19 mouse cellular contexts compared by ENCODE assay signal in the genomic region with DNA sequence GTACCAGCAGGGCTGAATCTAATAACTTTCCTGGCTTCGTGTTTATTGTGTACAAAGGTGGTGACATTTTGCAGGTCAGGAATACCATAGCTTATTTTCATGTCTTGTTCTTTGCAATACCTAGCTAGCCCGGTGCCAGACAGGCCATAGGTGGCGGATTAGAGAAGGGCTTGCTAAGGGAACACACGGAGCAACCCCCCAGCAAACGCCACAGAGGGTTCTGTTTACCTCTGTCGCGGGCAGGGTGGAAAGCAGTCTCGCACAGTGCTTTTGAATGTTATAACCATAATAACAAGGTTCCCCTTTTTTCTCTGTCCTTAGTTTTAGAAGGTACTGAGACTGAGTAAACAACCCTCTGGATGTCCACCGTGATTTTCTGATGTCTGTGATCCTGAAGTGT.
DNase-seq lines count a peak whose midpoint lies in the region; ATAC-seq and TF ChIP-seq lines count a peak whose summit lies in the region.
"Had no signal": no experiment of that assay in that cellular context is flagged by ENCODE, and none has a peak within 500 bp of the region (broad histone marks: within the 10 kb centered on the region; RNA-seq: fewer than 3 reads in every experiment).

No protein-coding gene starts in this region.

- WGBS in hindbrain, embryonic 12.5 days, result 76% methylated on average over 9 of the region's 9 CpGs
- 81% methylated on average over 9 of the region's 9 CpGs for WGBS in hindbrain, embryonic 10.5 days
- 68% methylated on average over 9 of the region's 9 CpGs for WGBS in midbrain, embryonic 13.5 days
- WGBS in midbrain, embryonic 16.5 days, result 58% methylated on average over 9 of the region's 9 CpGs

- H3K4me2 ChIP-seq in hindbrain, embryonic 12.5 days (replicated peaks), result no peak overlapping the region
- no peak overlapping the region for H3K4me2 ChIP-seq in midbrain, embryonic 13.5 days (replicated peaks)
- no peak overlapping the region for H3K4me2 ChIP-seq in midbrain, embryonic 16.5 days (ENCODE audit: low read length)
- H3K4me2 ChIP-seq: forebrain, embryonic 13.5 days; heart, embryonic 11.5 days; kidney, embryonic 15.5 days; liver, embryonic 15.5 days had no signal

- no peak for DNase-seq in hindbrain, embryonic 10.5 days (ENCODE audit: low spot score)
- DNase-seq: cerebellum, adult 9-10 months; gastrocnemius, postnatal 36 days; heart, postnatal 14 days; kidney, postnatal 4 days; lung, postnatal 10 days; thymus, postnatal 25 days had no signal

- H3K27ac ChIP-seq in hindbrain, embryonic 12.5 days, result 0 out of 2 replicates have a peak overlapping the region, but pooled peaks have one; percentile 9
- H3K27ac ChIP-seq in hindbrain, embryonic 10.5 days, result no peak overlapping the region
- H3K27ac ChIP-seq in midbrain, embryonic 13.5 days, result peak overlapping the region; percentile 30; the same call in 1 of the 2 replicates
- no peak overlapping the region for H3K27ac ChIP-seq in midbrain, embryonic 16.5 days (ENCODE audit: low read length)
- peak overlapping the region; percentile 76 for H3K27ac ChIP-seq in bone marrow macrophage, adult 2 months (ENCODE audit: insufficient read depth, low read depth, low read length)
- H3K27ac ChIP-seq: forebrain, embryonic 13.5 days; hindbrain, postnatal 0 days; kidney, embryonic 15.5 days; liver, embryonic 15.5 days had no signal

- ATAC-seq in hindbrain, embryonic 12.5 days (ENCODE audit: low FRiP score), result no peak
- ATAC-seq in midbrain, embryonic 13.5 days, result no peak
- ATAC-seq in midbrain, embryonic 16.5 days, result no peak
- peak; percentile 24; the same call in 1 of the 2 replicates for ATAC-seq in neutrophil, adult 5-6 weeks (ENCODE audit: extremely low read depth, insufficient number of reproducible peaks, low FRiP score, poor library complexity, severe bottlenecking)
- ATAC-seq in erythroid progenitor cell, adult 5-6 weeks (replicated peaks; ENCODE audit: low FRiP score, poor library complexity, severe bottlenecking), result no peak
- ATAC-seq: forebrain, embryonic 13.5 days; intestine, postnatal 0 days had no signal

- no peak for TF ChIP-seq CTCF in bone marrow macrophage, adult 2 months (IDR thresholded peaks at IDR 0.05; ENCODE audit: low read depth, low read length)

- no peak for TF ChIP-seq POLR2A in bone marrow macrophage, adult 2 months (IDR thresholded peaks at IDR 0.05; ENCODE audit: borderline replicate concordance, low read depth, low read length)

- H3K9ac ChIP-seq in hindbrain, embryonic 12.5 days, result no peak overlapping the region
- H3K9ac ChIP-seq in midbrain, embryonic 13.5 days (replicated peaks), result no peak overlapping the region
- no peak overlapping the region for H3K9ac ChIP-seq in midbrain, embryonic 16.5 days (ENCODE audit: low read depth, low read length)
- H3K9ac ChIP-seq: forebrain, embryonic 13.5 days; kidney, embryonic 15.5 days; liver, embryonic 15.5 days had no signal

- H3K27me3 ChIP-seq in hindbrain, embryonic 12.5 days, result no peaks in the 10 kb centered on the region
- no peaks in the 10 kb centered on the region for H3K27me3 ChIP-seq in hindbrain, embryonic 10.5 days (ENCODE audit: insufficient read depth, poor library complexity, severe bottlenecking)
- H3K27me3 ChIP-seq in midbrain, embryonic 13.5 days, result no peaks in the 10 kb centered on the region
- no peaks in the 10 kb centered on the region for H3K27me3 ChIP-seq in midbrain, embryonic 16.5 days (ENCODE audit: control insufficient read depth, insufficient read depth, low read depth, low read length)
- H3K27me3 ChIP-seq: forebrain, embryonic 13.5 days; kidney, embryonic 15.5 days; liver, embryonic 15.5 days had no signal

- H3K4me3 ChIP-seq in hindbrain, embryonic 12.5 days, result no peak overlapping the region
- no peak overlapping the region for H3K4me3 ChIP-seq in hindbrain, embryonic 10.5 days
- no peak overlapping the region for H3K4me3 ChIP-seq in midbrain, embryonic 13.5 days (replicated peaks)
- H3K4me3 ChIP-seq in midbrain, embryonic 16.5 days (ENCODE audit: low read depth, low read length), result no peak overlapping the region
- peak overlapping the region; percentile 12; the same call in 1 of the 2 replicates for H3K4me3 ChIP-seq in bone marrow macrophage, adult 2 months (ENCODE audit: insufficient read depth, low read length)
- H3K4me3 ChIP-seq: forebrain, embryonic 13.5 days; kidney, embryonic 15.5 days; liver, embryonic 15.5 days had no signal

- H3K9me3 ChIP-seq in hindbrain, embryonic 12.5 days (replicated peaks), result no peaks in the 10 kb centered on the region
- H3K9me3 ChIP-seq in hindbrain, embryonic 10.5 days, result no peaks in the 10 kb centered on the region
- no peaks in the 10 kb centered on the region for H3K9me3 ChIP-seq in midbrain, embryonic 13.5 days
- no peaks in the 10 kb centered on the region for H3K9me3 ChIP-seq in midbrain, embryonic 16.5 days (replicated peaks; ENCODE audit: control insufficient read depth, low read length, poor library complexity, severe bottlenecking)
- H3K9me3 ChIP-seq: forebrain, embryonic 13.5 days; kidney, embryonic 15.5 days; liver, embryonic 15.5 days had no signal

- H3K4me1 ChIP-seq in hindbrain, embryonic 12.5 days, result peaks cover 58% of the 10 kb centered on the region
- H3K4me1 ChIP-seq in hindbrain, embryonic 10.5 days (replicated peaks), result peaks cover 44% of the 10 kb centered on the region
- H3K4me1 ChIP-seq in midbrain, embryonic 13.5 days (replicated peaks), result peaks cover 61% of the 10 kb centered on the region
- H3K4me1 ChIP-seq in midbrain, embryonic 16.5 days (ENCODE audit: control insufficient read depth, insufficient read depth, low read length), result peaks cover 35% of the 10 kb centered on the region
- peaks cover 50% of the 10 kb centered on the region for H3K4me1 ChIP-seq in bone marrow macrophage, adult 2 months (ENCODE audit: control insufficient read depth, insufficient read depth, low read length)

- H3K36me3 ChIP-seq in hindbrain, embryonic 12.5 days, result no peaks in the 10 kb centered on the region
- no peaks in the 10 kb centered on the region for H3K36me3 ChIP-seq in hindbrain, embryonic 10.5 days
- no peaks in the 10 kb centered on the region for H3K36me3 ChIP-seq in midbrain, embryonic 13.5 days
- no peaks in the 10 kb centered on the region for H3K36me3 ChIP-seq in midbrain, embryonic 16.5 days (ENCODE audit: control insufficient read depth, insufficient read depth, low read length)
- H3K36me3 ChIP-seq: kidney, embryonic 15.5 days; liver, embryonic 15.5 days had no signal

Comparison
In these comparisons a context has a peak if more than half of its experiments do, and no peak if none do; other contexts are left out.
1. H3K27ac ChIP-seq: peak in hindbrain, embryonic 12.5 days (single experiment), midbrain, embryonic 13.5 days (single experiment) and bone marrow macrophage, adult 2 months (single experiment); none in hindbrain, embryonic 10.5 days (single experiment) and midbrain, embryonic 16.5 days (single experiment).